Mouse (Mus musculus): ENCODE data around the gene Cenpk. TPM values are rescaled to one million over a fixed set of nuclear protein-coding genes. Genes with fewer than 3 reads are reported as not detected.
"Not testable (repeated sequence)": the region's sequence is repeated elsewhere in the genome, so short reads cannot be mapped to it uniquely, and the experiment has no call there.

The Cenpk gene
- polyA plus RNA-seq (2012; ENCODE audit: insufficient read depth, insufficient read length, missing spikeins): 9.6 and 9.8 TPM in 2 replicates

- H3K4me1 ChIP-seq (ENCODE audit: control insufficient read depth, insufficient read depth, low read length): 0 out of 2 replicates have a peak, but pooled peaks cover 2% of the 10 kb centered on the region
- H3K4me3 ChIP-seq (ENCODE audit: insufficient read depth, low read length): peak within 1 kb of the TSS; percentile 82
- TF ChIP-seq POLR2A (IDR thresholded peaks at IDR 0.05; ENCODE audit: borderline replicate concordance, low read depth, low read length): 0 out of 2 replicates have a peak, but pooled peaks have one; percentile 71
- TF ChIP-seq CTCF (IDR thresholded peaks at IDR 0.05; ENCODE audit: low read depth, low read length): no peak
- peak within 1 kb of the TSS; percentile 85 for H3K27ac ChIP-seq (ENCODE audit: insufficient read depth, low read depth, low read length)
Observed at GRCm38 (mm10) chr13:104228384-104229066, at the start of gene Cenpk, which contains the start of gene Ppwd1. Cenpk (plus strand) TSS chr13:104228611. Ppwd1 (minus strand) TSS chr13:104228843.

GRCm38 (mm10) chr13:104178650-104179121, 49.7 kb upstream of the Cenpk start, which contains the start of gene Trim23:
Trim23 (plus strand) TSS chr13:104178797.
- TF ChIP-seq CTCF (IDR thresholded peaks at IDR 0.05; ENCODE audit: low read depth, low read length): no peak
- TF ChIP-seq POLR2A (IDR thresholded peaks at IDR 0.05; ENCODE audit: borderline replicate concordance, low read depth, low read length): peak; percentile 75; the same call in 1 of the 2 replicates
- Histone ChIP-seq H3K27ac (ENCODE audit: insufficient read depth, low read depth, low read length) (peak within 1 kb of the TSS; percentile 82), H3K4me1 (ENCODE audit: control insufficient read depth, insufficient read depth, low read length) (peaks cover 4% of the 10 kb centered on the region; the same call in 1 of the 2 replicates), H3K4me3 (ENCODE audit: insufficient read depth, low read length) (peak within 1 kb of the TSS; percentile 99)

DNA sequence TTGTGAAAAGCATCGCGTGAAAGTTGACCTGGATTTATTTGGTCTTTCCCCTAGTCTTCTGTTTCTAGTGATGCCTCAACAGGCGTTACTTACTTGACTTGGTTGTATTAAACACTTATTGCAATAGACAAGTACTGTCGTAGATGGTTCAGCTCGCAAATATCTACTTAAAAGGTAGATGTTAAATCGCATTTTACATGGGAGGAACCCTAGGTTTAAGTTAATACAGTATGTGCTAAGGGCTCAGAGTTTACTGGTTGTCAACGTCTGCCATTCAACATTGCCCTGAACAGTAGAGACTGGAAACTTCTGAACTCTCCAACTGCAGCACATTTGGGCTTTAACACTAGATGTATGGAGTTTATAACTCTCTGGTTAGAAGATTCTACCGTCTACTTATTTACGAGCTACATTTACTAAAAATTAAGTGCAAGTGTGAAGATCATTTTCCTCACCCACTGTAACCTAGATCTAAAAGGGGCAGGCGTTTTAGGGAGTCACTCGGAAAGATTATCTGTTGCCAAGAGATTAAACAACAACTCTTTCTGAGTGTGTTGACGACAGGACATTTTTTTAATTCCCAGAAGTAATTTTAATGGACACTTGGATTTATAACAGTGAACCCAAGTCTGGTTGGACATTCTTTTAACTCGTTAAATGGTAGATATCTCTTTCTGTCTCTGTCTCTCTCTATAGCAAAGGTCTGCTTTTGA, 49.1 kb upstream of the Cenpk start:
- Histone ChIP-seq H3K4me3 (ENCODE audit: insufficient read depth, low read length) (peak overlapping the region; percentile 99), H3K27ac (ENCODE audit: insufficient read depth, low read depth, low read length) (no peak overlapping the region), H3K4me1 (ENCODE audit: control insufficient read depth, insufficient read depth, low read length) (peaks cover 4% of the 10 kb centered on the region; the same call in 1 of the 2 replicates)
- TF ChIP-seq POLR2A (IDR thresholded peaks at IDR 0.05; ENCODE audit: borderline replicate concordance, low read depth, low read length) (no peak), CTCF (IDR thresholded peaks at IDR 0.05; ENCODE audit: low read depth, low read length) (no peak)

GRCm38 (mm10) chr13:104187357-104187756, 41.1 kb upstream of the Cenpk start:
- Histone ChIP-seq H3K4me1 (ENCODE audit: control insufficient read depth, insufficient read depth, low read length) (no peaks in the 10 kb centered on the region; the same call in 1 of the 2 replicates), H3K4me3 (ENCODE audit: insufficient read depth, low read length) (no peak overlapping the region), H3K27ac (ENCODE audit: insufficient read depth, low read depth, low read length) (no peak overlapping the region)
- no peak for TF ChIP-seq POLR2A (IDR thresholded peaks at IDR 0.05; ENCODE audit: borderline replicate concordance, low read depth, low read length)
- no peak for TF ChIP-seq CTCF (IDR thresholded peaks at IDR 0.05; ENCODE audit: low read depth, low read length)

GRCm38 (mm10) chr13:104195891-104196290, 32.5 kb upstream of the Cenpk start:
- H3K27ac ChIP-seq (ENCODE audit: insufficient read depth, low read depth, low read length); H3K4me3 ChIP-seq (ENCODE audit: insufficient read depth, low read length); H3K4me1 ChIP-seq (ENCODE audit: control insufficient read depth, insufficient read depth, low read length): not testable (repeated sequence)

- Histone ChIP-seq H3K4me1 (ENCODE audit: control insufficient read depth, insufficient read depth, low read length) (no peaks in the 10 kb centered on the region), H3K4me3 (ENCODE audit: insufficient read depth, low read length) (no peak overlapping the region), H3K27ac (ENCODE audit: insufficient read depth, low read depth, low read length) (no peak overlapping the region)
- no peak for TF ChIP-seq CTCF (IDR thresholded peaks at IDR 0.05; ENCODE audit: low read depth, low read length)
- TF ChIP-seq POLR2A (IDR thresholded peaks at IDR 0.05; ENCODE audit: borderline replicate concordance, low read depth, low read length): no peak
Observed at GRCm38 (mm10) chr13:104204313-104204712, 24.1 kb upstream of the Cenpk start.

- TF ChIP-seq POLR2A (IDR thresholded peaks at IDR 0.05; ENCODE audit: borderline replicate concordance, low read depth, low read length): no peak
- no peak for TF ChIP-seq CTCF (IDR thresholded peaks at IDR 0.05; ENCODE audit: low read depth, low read length)
- Histone ChIP-seq H3K27ac (ENCODE audit: insufficient read depth, low read depth, low read length) (peak overlapping the region; percentile 7; the same call in 1 of the 2 replicates), H3K4me1 (ENCODE audit: control insufficient read depth, insufficient read depth, low read length) (0 out of 2 replicates have a peak, but pooled peaks cover 2% of the 10 kb centered on the region), H3K4me3 (ENCODE audit: insufficient read depth, low read length) (peak overlapping the region; percentile 82)
Observed at GRCm38 (mm10) chr13:104227478-104227877, 933 bp upstream of the Cenpk start.

DNA sequence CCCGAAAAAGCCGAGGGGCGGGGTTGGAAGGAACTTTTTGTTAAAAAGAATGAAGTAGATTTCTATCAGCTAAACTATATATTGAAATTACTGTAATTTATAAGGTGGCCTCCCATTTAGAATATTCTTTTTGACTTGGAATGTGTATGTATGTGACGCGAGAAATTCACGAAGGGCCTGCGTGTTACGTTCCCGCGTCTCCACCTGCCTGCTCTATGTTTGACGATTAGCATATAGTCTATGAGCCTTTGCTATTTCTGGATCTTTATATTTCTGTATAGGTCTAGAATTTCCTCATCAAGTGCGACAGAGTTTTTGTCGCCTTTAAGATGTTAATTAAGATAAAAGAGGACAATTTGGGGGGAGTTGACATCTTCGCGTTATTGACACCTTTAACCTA, 770 bp downstream of the Cenpk start:
- H3K4me1 ChIP-seq (ENCODE audit: control insufficient read depth, insufficient read depth, low read length): 0 out of 2 replicates have a peak, but pooled peaks cover 2% of the 10 kb centered on the region
- TF ChIP-seq POLR2A (IDR thresholded peaks at IDR 0.05; ENCODE audit: borderline replicate concordance, low read depth, low read length) (no peak), CTCF (IDR thresholded peaks at IDR 0.05; ENCODE audit: low read depth, low read length) (no peak)
- H3K27ac ChIP-seq (ENCODE audit: insufficient read depth, low read depth, low read length): no peak overlapping the region
- peak overlapping the region; percentile 68 for H3K4me3 ChIP-seq (ENCODE audit: insufficient read depth, low read length)

GRCm38 (mm10) chr13:104258997-104259396, 30.6 kb downstream of the Cenpk start:
- Histone ChIP-seq H3K4me1 (ENCODE audit: control insufficient read depth, insufficient read depth, low read length) (no peaks in the 10 kb centered on the region; the same call in 1 of the 2 replicates), H3K4me3 (ENCODE audit: insufficient read depth, low read length) (no peak overlapping the region), H3K27ac (ENCODE audit: insufficient read depth, low read depth, low read length) (no peak overlapping the region)
- TF ChIP-seq CTCF (IDR thresholded peaks at IDR 0.05; ENCODE audit: low read depth, low read length) (no peak), POLR2A (IDR thresholded peaks at IDR 0.05; ENCODE audit: borderline replicate concordance, low read depth, low read length) (no peak)

Measured in bone marrow macrophage, adult 2 months (primary cell).